Mouse (Mus musculus) liver, embryonic 14.5 days (tissue): Measurements from ENCODE around the gene Pla2g4e.

Source experiments
- CTCF ChIP-seq: IDR thresholded peaks from 2 replicates; pipeline ENCODE4 v1.5.1; 2016; ENCODE audit warnings: antibody characterized with exemption, low read depth, control low read depth
- EP300 ChIP-seq: IDR thresholded peaks from 2 replicates; pipeline ENCODE4 v1.6.1; 2016; ENCODE audit warnings: antibody characterized with exemption, low read depth

- TF ChIP-seq CTCF (no peak), EP300 (no peak)
These were observed 86.3 kb downstream of the Pla2g4e start for GRCm38 (mm10) chr2:120158846-120159245.
